Mouse (Mus musculus): ENCODE measurements around the gene D430041D05Rik. TPM values are rescaled to one million over a fixed set of nuclear protein-coding genes. Genes with fewer than 3 reads are reported as not detected.

D430041D05Rik gene
- polyA plus RNA-seq, 1 experiment: not detected

- TF ChIP-seq POLR2A (IDR thresholded peaks at IDR 0.05; ENCODE audit: low read depth, low read length): no peak
- Histone ChIP-seq H3K4me3 (ENCODE audit: insufficient read depth, low read length) (no peak overlapping the region), H3K27ac (ENCODE audit: insufficient read depth, low read length) (no peak overlapping the region), H3K4me1 (ENCODE audit: control insufficient read depth, insufficient read depth, low read length) (no peaks in the 10 kb centered on the region)
These were observed 79.6 kb downstream of the D430041D05Rik start for GRCm38 (mm10) chr2:104331261-104331660.

GRCm38 (mm10) chr2:104327116-104327794, 83.6 kb downstream of the D430041D05Rik start:
- H3K27ac ChIP-seq (ENCODE audit: insufficient read depth, low read length): no peak overlapping the region
- TF ChIP-seq CTCF (IDR thresholded peaks at IDR 0.05; ENCODE audit: borderline replicate concordance, insufficient read depth, low read length) (no peak), POLR2A (IDR thresholded peaks at IDR 0.05; ENCODE audit: low read depth, low read length) (no peak)
- H3K4me1 ChIP-seq (ENCODE audit: control insufficient read depth, insufficient read depth, low read length): no peaks in the 10 kb centered on the region
- H3K4me3 ChIP-seq (ENCODE audit: insufficient read depth, low read length): no peak overlapping the region

GRCm38 (mm10) chr2:104323773-104324172, 87.0 kb downstream of the D430041D05Rik start:
- H3K4me1 ChIP-seq (ENCODE audit: control insufficient read depth, insufficient read depth, low read length): no peaks in the 10 kb centered on the region
- H3K4me3 ChIP-seq (ENCODE audit: insufficient read depth, low read length): no peak overlapping the region
- no peak for TF ChIP-seq CTCF (IDR thresholded peaks at IDR 0.05; ENCODE audit: borderline replicate concordance, insufficient read depth, low read length)
- TF ChIP-seq POLR2A (IDR thresholded peaks at IDR 0.05; ENCODE audit: low read depth, low read length): no peak
- no peak overlapping the region for H3K27ac ChIP-seq (ENCODE audit: insufficient read depth, low read length)

GRCm38 (mm10) chr2:104323351-104323750, 87.5 kb downstream of the D430041D05Rik start:
- Histone ChIP-seq H3K27ac (ENCODE audit: insufficient read depth, low read length) (no peak overlapping the region), H3K4me3 (ENCODE audit: insufficient read depth, low read length) (no peak overlapping the region), H3K4me1 (ENCODE audit: control insufficient read depth, insufficient read depth, low read length) (no peaks in the 10 kb centered on the region)
- TF ChIP-seq CTCF (IDR thresholded peaks at IDR 0.05; ENCODE audit: borderline replicate concordance, insufficient read depth, low read length) (no peak), POLR2A (IDR thresholded peaks at IDR 0.05; ENCODE audit: low read depth, low read length) (no peak)

- TF ChIP-seq CTCF (IDR thresholded peaks at IDR 0.05; ENCODE audit: borderline replicate concordance, insufficient read depth, low read length) (no peak), POLR2A (IDR thresholded peaks at IDR 0.05; ENCODE audit: low read depth, low read length) (no peak)
- Histone ChIP-seq H3K4me1 (ENCODE audit: control insufficient read depth, insufficient read depth, low read length) (no peaks in the 10 kb centered on the region), H3K27ac (ENCODE audit: insufficient read depth, low read length) (no peak overlapping the region), H3K4me3 (ENCODE audit: insufficient read depth, low read length) (no peak overlapping the region)
These were observed 90.7 kb downstream of the D430041D05Rik start for GRCm38 (mm10) chr2:104320061-104320624.

- Histone ChIP-seq H3K4me3 (ENCODE audit: insufficient read depth, low read length) (no peak overlapping the region), H3K4me1 (ENCODE audit: control insufficient read depth, insufficient read depth, low read length) (no peaks in the 10 kb centered on the region), H3K27ac (ENCODE audit: insufficient read depth, low read length) (no peak overlapping the region)
- TF ChIP-seq CTCF (IDR thresholded peaks at IDR 0.05; ENCODE audit: borderline replicate concordance, insufficient read depth, low read length) (no peak), POLR2A (IDR thresholded peaks at IDR 0.05; ENCODE audit: low read depth, low read length) (no peak)
These were observed 91.4 kb downstream of the D430041D05Rik start for GRCm38 (mm10) chr2:104319443-104319842.

- TF ChIP-seq POLR2A (IDR thresholded peaks at IDR 0.05; ENCODE audit: low read depth, low read length) (no peak), CTCF (IDR thresholded peaks at IDR 0.05; ENCODE audit: borderline replicate concordance, insufficient read depth, low read length) (no peak)
- no peaks in the 10 kb centered on the region for H3K4me1 ChIP-seq (ENCODE audit: control insufficient read depth, insufficient read depth, low read length)
- no peak overlapping the region for H3K4me3 ChIP-seq (ENCODE audit: insufficient read depth, low read length)
- no peak overlapping the region for H3K27ac ChIP-seq (ENCODE audit: insufficient read depth, low read length)
These were observed 91.9 kb downstream of the D430041D05Rik start for GRCm38 (mm10) chr2:104318881-104319280.

GRCm38 (mm10) chr2:104318259-104318658, 92.6 kb downstream of the D430041D05Rik start:
- no peak for TF ChIP-seq CTCF (IDR thresholded peaks at IDR 0.05; ENCODE audit: borderline replicate concordance, insufficient read depth, low read length)
- TF ChIP-seq POLR2A (IDR thresholded peaks at IDR 0.05; ENCODE audit: low read depth, low read length): no peak
- Histone ChIP-seq H3K4me3 (ENCODE audit: insufficient read depth, low read length) (no peak overlapping the region), H3K27ac (ENCODE audit: insufficient read depth, low read length) (no peak overlapping the region), H3K4me1 (ENCODE audit: control insufficient read depth, insufficient read depth, low read length) (no peaks in the 10 kb centered on the region)

- no peak overlapping the region for H3K27ac ChIP-seq (ENCODE audit: insufficient read depth, low read length)
- no peaks in the 10 kb centered on the region for H3K4me1 ChIP-seq (ENCODE audit: control insufficient read depth, insufficient read depth, low read length)
- TF ChIP-seq POLR2A (IDR thresholded peaks at IDR 0.05; ENCODE audit: low read depth, low read length) (no peak), CTCF (IDR thresholded peaks at IDR 0.05; ENCODE audit: borderline replicate concordance, insufficient read depth, low read length) (no peak)
- H3K4me3 ChIP-seq (ENCODE audit: insufficient read depth, low read length): no peak overlapping the region
These were observed 93.2 kb downstream of the D430041D05Rik start for GRCm38 (mm10) chr2:104317631-104318030.

GRCm38 (mm10) chr2:104316483-104316882, 94.3 kb downstream of the D430041D05Rik start:
- Histone ChIP-seq H3K4me1 (ENCODE audit: control insufficient read depth, insufficient read depth, low read length) (no peaks in the 10 kb centered on the region), H3K4me3 (ENCODE audit: insufficient read depth, low read length) (no peak overlapping the region), H3K27ac (ENCODE audit: insufficient read depth, low read length) (no peak overlapping the region)
- TF ChIP-seq POLR2A (IDR thresholded peaks at IDR 0.05; ENCODE audit: low read depth, low read length): no peak
- TF ChIP-seq CTCF (IDR thresholded peaks at IDR 0.05; ENCODE audit: borderline replicate concordance, insufficient read depth, low read length): no peak
